Mouse (Mus musculus) midbrain, embryonic 14.5 days (tissue): ENCODE data around the gene Glb1l3. TPM values are rescaled to one million over a fixed set of nuclear protein-coding genes. Genes with fewer than 3 reads are reported as not detected.
A peak's percentile ranks its signal among the peaks of the same experiment; 100 is the strongest.
"Not testable (repeated sequence)": the region's sequence is repeated elsewhere in the genome, so short reads cannot be mapped to it uniquely, and the experiment has no call there.

ENCODE experiments used
- ATAC-seq: fragments of 200-750 bp; cut with Nextera tagmentation; 2 replicates; pipeline ENCODE4 v1.8.0; 2017; ENCODE audit warnings: moderate number of reproducible peaks, moderate library complexity; ENCODE audit not compliant: low FRiP score, low TSS enrichment
- DNase-seq: peaks from one replicate; pipeline ENCODE4 v3.0.0-alpha.2; 2015
- H3K27ac ChIP-seq: fragments of 300-500 bp; sonication (generic); replicated peaks from 2 replicates; pipeline ENCODE4 v1.5.1; 2014; ENCODE audit warnings: mild to moderate bottlenecking, low read depth, low read length, moderate library complexity
- H3K27me3 ChIP-seq: fragments of 300-500 bp; sonication (generic); 2 replicates; pipeline ENCODE4 v1.6.1; 2014; ENCODE audit warnings: low read length, control low read depth, mixed read lengths; ENCODE audit not compliant: control insufficient read depth, insufficient read depth
- H3K36me3 ChIP-seq: fragments of 300-500 bp; sonication (generic); 2 replicates; pipeline ENCODE4 v1.6.1; 2014; ENCODE audit warnings: low read length, control low read depth; ENCODE audit not compliant: control insufficient read depth, insufficient read depth
- H3K4me1 ChIP-seq: fragments of 300-500 bp; sonication (generic); 2 replicates; pipeline ENCODE4 v1.6.1; 2014; ENCODE audit warnings: mild to moderate bottlenecking, antibody characterized with exemption, low read length, control low read depth; ENCODE audit not compliant: control insufficient read depth, insufficient read depth
- H3K4me2 ChIP-seq: fragments of 300-500 bp; sonication (generic); 2 replicates; pipeline ENCODE4 v1.6.1; 2014; ENCODE audit warnings: mild to moderate bottlenecking, low read length, moderate library complexity
- H3K4me3 ChIP-seq: fragments of 300-500 bp; sonication (generic); replicated peaks from 2 replicates; pipeline ENCODE4 v1.5.1; 2014; ENCODE audit warnings: low read depth, low read length
- H3K9ac ChIP-seq: fragments of 300-500 bp; sonication (generic); replicated peaks from 2 replicates; pipeline ENCODE4 v1.6.1; 2014; ENCODE audit warnings: mild to moderate bottlenecking, low read length, moderate library complexity
- H3K9me3 ChIP-seq: fragments of 300-500 bp; sonication (generic); 2 replicates; pipeline ENCODE4 v1.6.1; 2016; ENCODE audit warnings: low read length, control low read depth, mixed read lengths; ENCODE audit not compliant: control insufficient read depth
- WGBS: fragments of 180-500 bp; shearing (Covaris S2); extraction: QIAGEN DNeasy Blood & Tissue Kit; methylation state at CpG from one replicate; pipeline ENCODE4 v1.1.7; 2014; 5-methylcytosine and 5-hydroxymethylcytosine counted together
- polyA plus RNA-seq: library from polyadenylated mRNA; unstranded; fragments of >200 nt; fragmentation: Nextera tagmentation; extraction: Ambion mirVana; gene quantifications from 2 replicates; pipeline ENCODE4 v1.2.1, GENCODE M21; 2014

Gene Glb1l3
- polyA plus RNA-seq, result not detected in 2 replicates

DNA sequence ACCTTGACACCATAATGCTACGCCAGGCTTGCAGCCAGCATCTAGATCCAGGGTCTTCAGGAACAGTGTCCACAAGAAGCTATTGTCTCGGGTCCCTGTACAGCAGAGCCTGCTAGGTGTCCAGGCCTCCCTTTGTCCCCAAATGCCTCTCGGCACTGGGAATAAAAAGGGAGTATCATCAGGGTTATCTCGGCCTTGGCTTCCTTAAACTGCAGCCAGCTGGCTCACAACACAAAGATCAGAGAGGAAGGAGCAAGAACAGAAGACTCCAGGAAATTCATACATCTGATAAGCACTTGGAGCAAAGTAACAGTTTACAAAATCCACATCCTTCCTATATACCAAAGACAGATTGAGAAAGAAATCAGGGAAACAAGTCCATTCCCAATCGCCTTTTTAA, at the start of gene Glb1l3:
TSS of gene Glb1l3 (minus strand) at position 140 of the 400 bp plus-strand sequence.
- Histone ChIP-seq H3K27me3 (no peaks in the 10 kb centered on the region), H3K36me3 (no peaks in the 10 kb centered on the region), H3K27ac (no peak within 1 kb of the TSS), H3K9ac (no peak within 1 kb of the TSS), H3K4me1 (no peaks in the 10 kb centered on the region), H3K4me3 (no peak within 1 kb of the TSS), H3K9me3 (no peaks in the 10 kb centered on the region), H3K4me2 (no peak within 1 kb of the TSS)
- 81% methylated on average over 5 of the region's 5 CpGs for WGBS
- DNase-seq (no peak), ATAC-seq (no peak)

DNA sequence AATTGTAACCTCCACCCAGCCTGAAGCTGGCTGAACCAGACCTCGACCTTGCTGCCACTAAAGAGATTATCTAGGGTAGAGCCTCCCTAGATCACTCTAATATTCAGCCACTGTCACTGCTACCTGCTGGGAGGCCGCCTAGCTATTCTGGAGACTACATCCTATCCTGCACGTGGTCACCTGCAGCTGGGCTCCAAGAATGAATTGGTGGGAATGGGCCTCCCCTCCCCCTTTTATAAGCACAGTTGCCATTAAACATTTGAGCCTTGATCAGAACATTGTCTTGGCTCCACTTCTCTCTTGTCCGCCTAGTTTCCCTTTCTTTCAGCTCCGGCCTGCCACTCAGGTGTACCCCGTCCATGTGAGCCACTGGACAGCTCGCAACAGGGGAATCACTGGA, 9.2 kb upstream of the Glb1l3 start:
- not testable (repeated sequence) for H3K4me1 ChIP-seq, H3K4me2 ChIP-seq, H3K27ac ChIP-seq, ATAC-seq, DNase-seq, H3K9me3 ChIP-seq, H3K9ac ChIP-seq, H3K4me3 ChIP-seq, H3K27me3 ChIP-seq, H3K36me3 ChIP-seq
- WGBS, result 85% methylated on average over 7 of the region's 7 CpGs

DNA sequence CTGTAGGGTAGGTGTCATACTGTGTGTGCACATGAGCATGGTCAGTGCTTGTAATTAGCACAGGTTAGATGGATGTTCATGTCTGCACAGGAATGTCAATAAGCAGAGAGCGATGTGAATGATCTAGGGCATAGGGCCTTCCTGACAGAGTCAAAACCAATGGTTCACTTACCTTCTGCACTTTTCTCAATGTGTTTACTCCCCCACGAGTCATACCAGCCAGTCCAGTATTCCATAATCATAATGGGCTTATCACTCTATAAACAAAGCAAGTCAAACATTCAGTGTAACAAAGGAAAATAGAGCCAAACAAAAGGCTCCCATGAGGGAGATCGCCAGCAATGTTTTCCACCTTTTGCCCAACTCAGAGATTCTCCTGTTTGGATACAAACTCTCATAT, 29.6 kb downstream of the Glb1l3 start:
- Histone ChIP-seq H3K27me3 (no peaks in the 10 kb centered on the region), H3K36me3 (no peaks in the 10 kb centered on the region), H3K9ac (no peak overlapping the region), H3K4me2 (no peak overlapping the region), H3K27ac (no peak overlapping the region), H3K9me3 (no peaks in the 10 kb centered on the region), H3K4me3 (no peak overlapping the region), H3K4me1 (no peaks in the 10 kb centered on the region)
- DNase-seq (no peak), ATAC-seq (no peak)
- WGBS, result 80% methylated on average over 3 of the region's 3 CpGs

DNA sequence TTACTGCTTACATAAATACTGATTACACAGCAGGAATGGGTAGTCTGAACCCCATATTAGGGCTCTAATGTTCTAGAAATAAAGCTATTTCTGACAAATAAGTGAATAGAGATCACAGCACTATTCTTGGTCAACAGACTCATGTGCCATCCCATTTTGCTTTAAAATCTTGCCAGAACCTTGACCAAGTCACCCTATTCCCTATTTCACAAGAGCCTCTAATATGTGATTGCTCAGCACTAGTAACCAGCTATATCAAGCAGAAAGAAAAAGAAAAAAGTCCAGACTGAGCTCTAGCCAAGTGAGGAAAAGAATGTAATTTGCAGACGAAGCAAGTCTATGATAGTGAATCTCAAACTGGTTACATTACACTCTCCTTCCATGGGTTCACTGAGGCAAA, 40.7 kb downstream of the Glb1l3 start:
- DNase-seq, result no peak
- Histone ChIP-seq H3K9me3 (no peaks in the 10 kb centered on the region), H3K27ac (no peak overlapping the region), H3K9ac (no peak overlapping the region), H3K4me2 (no peak overlapping the region), H3K4me3 (no peak overlapping the region), H3K27me3 (no peaks in the 10 kb centered on the region), H3K36me3 (no peaks in the 10 kb centered on the region), H3K4me1 (no peaks in the 10 kb centered on the region)
- 87% methylated on average over 1 of the region's 1 CpGs for WGBS
- ATAC-seq, result no peak

DNA sequence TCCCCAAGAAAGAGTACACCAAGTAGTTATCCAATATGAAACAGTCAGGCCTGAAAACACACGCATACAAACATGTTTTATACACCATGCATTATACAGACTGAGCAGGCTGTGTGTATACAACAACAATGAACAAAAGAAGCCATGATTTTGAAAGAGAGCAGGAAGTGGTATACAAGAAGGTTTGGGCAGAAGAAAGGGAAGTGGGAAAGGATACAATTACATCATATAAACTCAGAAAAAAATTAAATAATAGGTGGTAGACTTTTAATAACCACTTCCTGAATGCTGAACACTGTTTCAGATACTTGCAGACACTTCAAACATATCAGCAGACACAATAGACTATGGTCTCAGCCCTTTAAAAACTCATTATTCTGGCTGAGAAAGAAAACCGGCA, 52.0 kb downstream of the Glb1l3 start:
- 87% methylated on average over 2 of the region's 2 CpGs for WGBS
- ATAC-seq (no peak), DNase-seq (no peak)
- Histone ChIP-seq H3K9ac (no peak overlapping the region), H3K4me2 (no peak overlapping the region), H3K27me3 (no peaks in the 10 kb centered on the region), H3K4me1 (peaks cover 4% of the 10 kb centered on the region; the same call in 1 of the 2 replicates), H3K27ac (no peak overlapping the region), H3K4me3 (no peak overlapping the region), H3K36me3 (no peaks in the 10 kb centered on the region), H3K9me3 (no peaks in the 10 kb centered on the region)

DNA sequence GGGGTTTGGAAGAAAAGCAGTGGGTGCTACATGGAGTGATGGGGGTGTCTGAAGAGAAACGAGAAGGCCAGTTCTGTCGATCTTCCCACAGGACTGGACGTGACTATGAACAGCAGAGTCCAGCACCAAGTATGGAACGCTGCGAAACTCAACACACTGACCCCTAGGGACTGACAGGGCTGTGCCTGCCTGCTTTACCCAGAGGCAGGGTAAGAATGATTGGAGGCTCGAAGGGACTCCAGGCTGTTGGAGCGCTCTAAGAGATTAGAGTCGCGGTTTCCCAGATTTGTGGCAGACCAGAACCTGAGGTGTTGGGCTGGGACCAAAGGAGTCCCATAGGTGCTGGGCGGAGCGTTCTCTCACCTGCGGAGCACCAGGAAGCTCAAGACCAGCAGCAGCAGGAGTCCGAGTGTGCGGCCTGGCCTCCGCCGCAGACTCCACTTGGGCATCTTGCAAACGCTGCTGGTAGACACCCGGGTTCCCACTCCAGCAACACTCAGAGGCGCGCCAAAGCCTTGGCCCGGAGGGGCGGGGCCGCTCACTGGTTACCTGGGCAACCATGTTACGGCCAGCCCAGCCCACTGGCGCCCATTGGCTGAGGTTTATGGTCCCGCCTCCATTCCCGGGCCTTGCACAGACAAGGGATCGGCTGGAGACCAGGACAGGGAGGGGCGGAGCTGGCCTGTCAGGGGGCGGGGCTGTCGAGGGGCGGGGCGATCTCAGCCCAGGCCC, 54.6 kb downstream of the Glb1l3 start, which contains the start of gene Glb1l2:
TSS of gene Glb1l2 (minus strand) at position 534 of the 732 bp plus-strand sequence.
- H3K9ac ChIP-seq, result peak within 1 kb of the TSS; percentile 47; the same call in 1 of the 2 replicates
- no peaks in the 10 kb centered on the region for H3K27me3 ChIP-seq
- no peaks in the 10 kb centered on the region for H3K36me3 ChIP-seq
- no peaks in the 10 kb centered on the region for H3K9me3 ChIP-seq
- peak within 1 kb of the TSS; percentile 48 for H3K4me3 ChIP-seq
- H3K4me2 ChIP-seq, result peak within 1 kb of the TSS; percentile 87
- DNase-seq, result peak; percentile 95
- WGBS, result under 1% methylated on average over 33 of the region's 33 CpGs
- peaks cover 4% of the 10 kb centered on the region; the same call in 1 of the 2 replicates for H3K4me1 ChIP-seq
- peak; percentile 100 for ATAC-seq
- H3K27ac ChIP-seq, result peak within 1 kb of the TSS; percentile 26; the same call in 1 of the 2 replicates

DNA sequence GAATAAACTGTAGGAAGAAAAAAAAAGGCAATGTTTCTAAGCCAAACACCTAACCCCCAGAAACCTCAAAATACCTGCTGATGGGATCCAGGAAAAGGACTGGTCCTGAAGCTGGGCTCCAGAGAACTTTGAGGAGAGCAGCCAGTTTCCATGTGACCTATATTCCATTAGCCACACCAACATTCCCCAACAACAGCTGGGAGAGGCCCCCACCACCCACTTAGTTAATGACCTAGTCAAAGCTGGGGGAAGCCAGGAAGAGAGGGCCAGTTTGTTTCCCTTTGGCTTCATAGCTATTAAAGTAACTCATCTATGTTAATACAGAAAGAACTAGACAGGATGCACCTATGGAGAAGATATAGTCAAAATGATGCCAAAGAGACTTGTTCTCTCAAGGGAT, 56.4 kb downstream of the Glb1l3 start:
- no peak overlapping the region for H3K27ac ChIP-seq
- DNase-seq (no peak), ATAC-seq (no peak)
- H3K9ac ChIP-seq, result no peak overlapping the region
- no peak overlapping the region for H3K4me3 ChIP-seq
- no peaks in the 10 kb centered on the region for H3K36me3 ChIP-seq
- no peak overlapping the region for H3K4me2 ChIP-seq
- no peaks in the 10 kb centered on the region for H3K9me3 ChIP-seq
- no peaks in the 10 kb centered on the region for H3K27me3 ChIP-seq
- peaks cover 4% of the 10 kb centered on the region; the same call in 1 of the 2 replicates for H3K4me1 ChIP-seq

DNA sequence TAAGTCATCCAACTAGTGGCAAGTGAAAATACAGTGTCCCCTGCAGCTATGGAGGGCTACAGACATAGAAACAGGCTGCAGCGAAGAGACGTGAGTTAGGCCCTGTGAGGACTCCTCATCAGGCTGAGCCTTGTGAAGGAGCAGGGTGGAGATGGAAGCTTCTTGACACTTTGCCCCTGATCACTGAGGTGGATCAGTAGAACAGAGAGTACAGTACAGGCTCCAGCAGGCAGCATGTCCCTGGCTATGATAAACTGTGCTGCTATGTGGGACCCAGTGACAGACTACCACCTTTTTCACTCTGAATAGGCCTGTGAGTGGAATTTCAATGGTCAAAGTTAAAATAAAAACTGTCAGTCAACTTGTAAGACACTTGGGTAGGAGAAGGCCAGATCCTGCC, 60.3 kb downstream of the Glb1l3 start:
- Histone ChIP-seq H3K9ac (no peak overlapping the region), H3K4me2 (no peak overlapping the region), H3K4me3 (no peak overlapping the region), H3K36me3 (no peaks in the 10 kb centered on the region), H3K4me1 (no peaks in the 10 kb centered on the region), H3K27me3 (no peaks in the 10 kb centered on the region), H3K9me3 (no peaks in the 10 kb centered on the region), H3K27ac (no peak overlapping the region)
- 93% methylated on average over 2 of the region's 2 CpGs for WGBS
- DNase-seq (no peak), ATAC-seq (no peak)

DNA sequence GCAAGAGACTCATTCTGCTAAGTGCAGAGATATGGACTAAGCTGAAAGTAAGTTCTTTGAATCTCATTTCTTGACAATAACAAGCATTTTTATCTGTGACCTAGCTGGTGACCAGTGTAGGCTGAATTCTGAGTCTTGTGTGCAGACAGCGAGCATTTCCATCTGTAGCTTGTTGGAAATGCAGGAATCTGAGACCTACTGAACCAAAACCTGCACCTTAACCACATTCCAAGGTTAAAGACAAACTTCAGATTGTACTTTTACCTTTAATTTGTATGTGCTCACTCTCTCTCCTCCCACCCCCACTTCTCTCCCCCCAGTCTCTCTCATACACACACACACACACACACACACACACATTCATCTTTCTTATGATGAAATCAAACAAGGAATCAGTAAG, 62.0 kb downstream of the Glb1l3 start:
- H3K36me3 ChIP-seq, result no peaks in the 10 kb centered on the region
- no peak overlapping the region for H3K27ac ChIP-seq
- ATAC-seq (no peak), DNase-seq (no peak)
- H3K4me2 ChIP-seq, result no peak overlapping the region
- H3K9me3 ChIP-seq, result no peaks in the 10 kb centered on the region
- H3K4me1 ChIP-seq, result no peaks in the 10 kb centered on the region
- H3K4me3 ChIP-seq, result no peak overlapping the region
- WGBS, result 87% methylated on average over 1 of the region's 1 CpGs
- H3K9ac ChIP-seq, result no peak overlapping the region
- H3K27me3 ChIP-seq, result no peaks in the 10 kb centered on the region
